Mouse (Mus musculus): Measurements from ENCODE around the gene Yod1.
A peak's percentile ranks its signal among the peaks of the same experiment; 100 is the strongest.

DNA sequence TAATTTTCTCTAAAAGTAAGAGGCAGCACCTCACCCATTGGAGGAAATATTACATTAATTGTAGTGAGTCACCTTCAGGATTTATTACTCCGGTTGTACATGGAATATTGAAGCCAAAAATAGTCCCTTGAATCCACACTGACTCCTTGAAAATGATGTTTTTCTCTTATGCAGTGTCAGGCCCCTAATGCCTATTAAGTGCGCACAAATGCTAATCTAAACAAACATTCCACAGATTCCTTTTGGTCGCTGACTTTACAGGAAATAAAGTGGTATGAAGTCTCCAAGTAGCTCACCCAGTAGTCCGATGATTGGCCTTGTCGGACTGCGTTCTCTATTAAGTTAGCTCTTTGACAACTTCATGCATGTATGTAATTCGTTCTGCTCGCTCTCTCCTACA, 17.7 kb downstream of the Yod1 start:
- TF ChIP-seq CTCF (IDR thresholded peaks at IDR 0.05) (no peak), EP300 (IDR thresholded peaks at IDR 0.05) (peak; percentile 74)
